Mouse (Mus musculus): ENCODE data around the gene Gm49321. TPM values are rescaled to one million over a fixed set of nuclear protein-coding genes. Genes with fewer than 3 reads are reported as not detected.

The Gm49321 gene
- polyA plus RNA-seq, 2 experiments, result 1.8 TPM; not detected in 1

GRCm38 (mm10) chr12:73905041-73905440 lies 32.4 kb upstream of the Gm49321 start:
- TF ChIP-seq CTCF (IDR thresholded peaks at IDR 0.05; ENCODE audit: low read depth) (no peak), EP300 (IDR thresholded peaks at IDR 0.05; ENCODE audit: low read depth) (no peak)
- Histone ChIP-seq H3K9me3 (ENCODE audit: control insufficient read depth, low read length) (no peaks in the 10 kb centered on the region), H3K4me2 (ENCODE audit: low read depth) (no peak overlapping the region), H3K9ac (replicated peaks) (no peak overlapping the region), H3K36me3 (replicated peaks; ENCODE audit: control insufficient read depth, insufficient read depth, low read depth) (no peaks in the 10 kb centered on the region), H3K27ac (no peak overlapping the region), H3K4me3 (ENCODE audit: insufficient read depth in 1 of 2, low read depth in 2 of 2, low read length in 2 of 2) (no peak overlapping the region), H3K4me1 (replicated peaks; ENCODE audit: control insufficient read depth in 2 of 2, insufficient read depth in 2 of 2, low read length in 1 of 2) (peaks cover 4% of the 10 kb centered on the region in 2 experiments; a peak in 3 of 4 replicates), H3K27me3 (ENCODE audit: control insufficient read depth, insufficient read depth, low read length) (no peaks in the 10 kb centered on the region)
- 39% methylated on average over 2 of the region's 2 CpGs for WGBS (ENCODE audit: insufficient replicate concordance)
- ATAC-seq (ENCODE audit: insufficient read depth) (no peak), DNase-seq (ENCODE audit: low read depth in 3 of 3, low spot score in 3 of 3) (no peak)

GRCm38 (mm10) chr12:73905555-73905954 lies 31.9 kb upstream of the Gm49321 start:
- no peak overlapping the region for H3K4me2 ChIP-seq (ENCODE audit: low read depth)
- peaks cover 4% of the 10 kb centered on the region in 2 experiments; a peak in 3 of 4 replicates for H3K4me1 ChIP-seq (replicated peaks; ENCODE audit: control insufficient read depth in 2 of 2, insufficient read depth in 2 of 2, low read length in 1 of 2)
- H3K9ac ChIP-seq (replicated peaks), result no peak overlapping the region
- H3K9me3 ChIP-seq (ENCODE audit: control insufficient read depth, low read length), result no peaks in the 10 kb centered on the region
- H3K27me3 ChIP-seq (ENCODE audit: control insufficient read depth, insufficient read depth, low read length), result no peaks in the 10 kb centered on the region
- whole genome bisulfite sequencing (ENCODE audit: insufficient replicate concordance), result 65% methylated on average over 4 of the region's 4 CpGs
- no peak for ATAC-seq (ENCODE audit: insufficient read depth)
- no peak overlapping the region for H3K27ac ChIP-seq
- H3K36me3 ChIP-seq (replicated peaks; ENCODE audit: control insufficient read depth, insufficient read depth, low read depth), result no peaks in the 10 kb centered on the region
- H3K4me3 ChIP-seq (ENCODE audit: insufficient read depth in 1 of 2, low read depth in 2 of 2, low read length in 2 of 2), result no peak overlapping the region
- no peak for TF ChIP-seq EP300 (IDR thresholded peaks at IDR 0.05; ENCODE audit: low read depth)
- no peak for TF ChIP-seq CTCF (IDR thresholded peaks at IDR 0.05; ENCODE audit: low read depth)
- no peak for DNase-seq (ENCODE audit: low read depth in 3 of 3, low spot score in 3 of 3)

- no peak for TF ChIP-seq EP300 (IDR thresholded peaks at IDR 0.05; ENCODE audit: low read depth)
- TF ChIP-seq CTCF (IDR thresholded peaks at IDR 0.05; ENCODE audit: low read depth), result no peak
- peaks cover 4% of the 10 kb centered on the region in 2 experiments; a peak in 3 of 4 replicates for H3K4me1 ChIP-seq (replicated peaks; ENCODE audit: control insufficient read depth in 2 of 2, insufficient read depth in 2 of 2, low read length in 1 of 2)
- DNase-seq (ENCODE audit: low read depth in 3 of 3, low spot score in 3 of 3) (no peak), ATAC-seq (ENCODE audit: insufficient read depth) (peak; percentile 76)
- H3K4me3 ChIP-seq (ENCODE audit: insufficient read depth in 1 of 2, low read depth in 2 of 2, low read length in 2 of 2), result peak overlapping the region; percentile 58 to 84
- no peak overlapping the region for H3K27ac ChIP-seq
- peak overlapping the region; percentile 90 for H3K4me2 ChIP-seq (ENCODE audit: low read depth)
- 2% methylated on average over 18 of the region's 18 CpGs for whole genome bisulfite sequencing (ENCODE audit: insufficient replicate concordance)
- H3K36me3 ChIP-seq (replicated peaks; ENCODE audit: control insufficient read depth, insufficient read depth, low read depth), result no peaks in the 10 kb centered on the region
- no peak overlapping the region for H3K9ac ChIP-seq (replicated peaks)
- H3K9me3 ChIP-seq (ENCODE audit: control insufficient read depth, low read length), result no peaks in the 10 kb centered on the region
- H3K27me3 ChIP-seq (ENCODE audit: control insufficient read depth, insufficient read depth, low read length), result no peaks in the 10 kb centered on the region
Observed at GRCm38 (mm10) chr12:73907079-73907672, 30.3 kb upstream of the Gm49321 start.

- DNase-seq (ENCODE audit: low read depth in 3 of 3, low spot score in 3 of 3), result peak; percentile 87 to 91 (median 89)
- peak overlapping the region; percentile 43 for H3K27ac ChIP-seq
- no peaks in the 10 kb centered on the region for H3K27me3 ChIP-seq (ENCODE audit: control insufficient read depth, insufficient read depth, low read length)
- peaks cover 4% of the 10 kb centered on the region in 2 experiments; a peak in 3 of 4 replicates for H3K4me1 ChIP-seq (replicated peaks; ENCODE audit: control insufficient read depth in 2 of 2, insufficient read depth in 2 of 2, low read length in 1 of 2)
- peak overlapping the region; percentile 79 to 84 for H3K4me3 ChIP-seq (ENCODE audit: insufficient read depth in 1 of 2, low read depth in 2 of 2, low read length in 2 of 2)
- TF ChIP-seq CTCF (IDR thresholded peaks at IDR 0.05; ENCODE audit: low read depth) (peak; percentile 54), EP300 (IDR thresholded peaks at IDR 0.05; ENCODE audit: low read depth) (no peak)
- no peaks in the 10 kb centered on the region for H3K9me3 ChIP-seq (ENCODE audit: control insufficient read depth, low read length)
- 0% methylated on average over 47 of the region's 51 CpGs for WGBS (ENCODE audit: insufficient replicate concordance)
- peak overlapping the region; percentile 96 for H3K9ac ChIP-seq (replicated peaks)
- H3K4me2 ChIP-seq (ENCODE audit: low read depth), result peak overlapping the region; percentile 90
- ATAC-seq (ENCODE audit: insufficient read depth), result peak; percentile 99
- H3K36me3 ChIP-seq (replicated peaks; ENCODE audit: control insufficient read depth, insufficient read depth, low read depth), result no peaks in the 10 kb centered on the region
Observed at GRCm38 (mm10) chr12:73907673-73908150, 29.7 kb upstream of the Gm49321 start.

GRCm38 (mm10) chr12:73908274-73909012 lies 29.0 kb upstream of the Gm49321 start:
- DNase-seq (ENCODE audit: low read depth in 3 of 3, low spot score in 3 of 3), result peak in 2 of 3 experiments; percentile 2 to 18
- peak overlapping the region; percentile 79 to 84 for H3K4me3 ChIP-seq (ENCODE audit: insufficient read depth in 1 of 2, low read depth in 2 of 2, low read length in 2 of 2)
- TF ChIP-seq EP300 (IDR thresholded peaks at IDR 0.05; ENCODE audit: low read depth) (no peak), CTCF (IDR thresholded peaks at IDR 0.05; ENCODE audit: low read depth) (no peak)
- peak; percentile 25 for ATAC-seq (ENCODE audit: insufficient read depth)
- H3K9ac ChIP-seq (replicated peaks), result peak overlapping the region; percentile 96
- H3K27me3 ChIP-seq (ENCODE audit: control insufficient read depth, insufficient read depth, low read length), result no peaks in the 10 kb centered on the region
- peaks cover 4% of the 10 kb centered on the region in 2 experiments; a peak in 3 of 4 replicates for H3K4me1 ChIP-seq (replicated peaks; ENCODE audit: control insufficient read depth in 2 of 2, insufficient read depth in 2 of 2, low read length in 1 of 2)
- no peaks in the 10 kb centered on the region for H3K36me3 ChIP-seq (replicated peaks; ENCODE audit: control insufficient read depth, insufficient read depth, low read depth)
- peak overlapping the region; percentile 90 for H3K4me2 ChIP-seq (ENCODE audit: low read depth)
- WGBS (ENCODE audit: insufficient replicate concordance), result under 1% methylated on average over 72 of the region's 76 CpGs
- H3K27ac ChIP-seq, result peak overlapping the region; percentile 43
- H3K9me3 ChIP-seq (ENCODE audit: control insufficient read depth, low read length), result no peaks in the 10 kb centered on the region

Measured in liver, embryonic 14.5 days (tissue).